Mouse (Mus musculus): Measurements from ENCODE around the gene Sdk2. TPM values are rescaled to one million over a fixed set of nuclear protein-coding genes. Genes with fewer than 3 reads are reported as not detected.

The Sdk2 gene
- polyA plus RNA-seq, 1 experiment from 2014 or later: 4.3 TPM

DNA sequence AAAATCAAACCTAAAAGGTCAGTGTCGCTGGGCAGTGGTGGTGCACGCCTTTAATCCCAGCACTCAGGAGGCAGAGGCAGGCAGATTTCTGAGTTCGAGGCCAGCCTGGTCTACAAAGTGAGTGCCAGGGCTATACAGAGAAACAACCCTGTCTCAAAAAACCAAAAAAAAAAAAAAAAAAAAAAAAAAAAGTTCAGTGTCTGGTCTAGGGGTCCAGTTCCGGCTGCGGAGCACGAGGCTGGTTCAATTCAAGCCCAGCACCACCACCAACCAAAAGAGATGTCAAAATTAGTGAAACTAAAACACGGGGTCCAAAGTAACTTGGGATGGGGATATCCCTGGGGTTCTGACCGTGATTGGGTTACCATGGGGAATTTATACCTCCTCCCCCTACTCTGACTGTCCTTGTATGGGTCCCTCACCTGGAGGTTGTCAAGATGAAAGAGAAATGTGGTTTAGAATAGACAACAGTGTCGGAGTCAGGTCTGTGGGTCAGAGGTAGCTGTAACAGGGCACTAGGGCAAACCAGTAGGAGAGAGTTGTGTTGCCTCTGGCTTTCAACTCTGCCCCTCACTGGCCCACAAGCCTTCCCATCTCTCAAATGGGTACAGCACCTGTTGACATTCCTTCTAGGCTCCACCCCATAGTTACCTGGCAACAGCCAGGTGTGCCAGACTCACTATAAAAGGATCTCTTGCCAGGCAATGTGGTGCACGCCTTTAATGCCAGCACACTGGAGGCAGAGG is 314.0 kb downstream of the Sdk2 start:
- no peaks in the 10 kb centered on the region for H3K9me3 ChIP-seq (ENCODE audit: control insufficient read depth, low read depth, low read length)
- no peak overlapping the region for H3K9ac ChIP-seq (replicated peaks; ENCODE audit: low read depth, low read length)
- no peak for ATAC-seq (ENCODE audit: insufficient number of reproducible peaks, insufficient read depth, low FRiP score, low read depth)
- 94% methylated on average over 10 of the region's 10 CpGs for WGBS
- H3K27me3 ChIP-seq (ENCODE audit: control insufficient read depth, insufficient read depth, low read length): no peaks in the 10 kb centered on the region
- H3K36me3 ChIP-seq (ENCODE audit: control insufficient read depth, insufficient read depth, low read length): peaks cover 6% of the 10 kb centered on the region; the same call in 1 of the 2 replicates
- no peak overlapping the region for H3K27ac ChIP-seq (ENCODE audit: low read length)
- H3K4me1 ChIP-seq (ENCODE audit: control insufficient read depth, insufficient read depth, low read length): peaks cover 23% of the 10 kb centered on the region
- peak overlapping the region; percentile 76 for H3K4me2 ChIP-seq (replicated peaks; ENCODE audit: low read depth, low read length)
- no peak overlapping the region for H3K4me3 ChIP-seq (ENCODE audit: low read depth, low read length)

DNA sequence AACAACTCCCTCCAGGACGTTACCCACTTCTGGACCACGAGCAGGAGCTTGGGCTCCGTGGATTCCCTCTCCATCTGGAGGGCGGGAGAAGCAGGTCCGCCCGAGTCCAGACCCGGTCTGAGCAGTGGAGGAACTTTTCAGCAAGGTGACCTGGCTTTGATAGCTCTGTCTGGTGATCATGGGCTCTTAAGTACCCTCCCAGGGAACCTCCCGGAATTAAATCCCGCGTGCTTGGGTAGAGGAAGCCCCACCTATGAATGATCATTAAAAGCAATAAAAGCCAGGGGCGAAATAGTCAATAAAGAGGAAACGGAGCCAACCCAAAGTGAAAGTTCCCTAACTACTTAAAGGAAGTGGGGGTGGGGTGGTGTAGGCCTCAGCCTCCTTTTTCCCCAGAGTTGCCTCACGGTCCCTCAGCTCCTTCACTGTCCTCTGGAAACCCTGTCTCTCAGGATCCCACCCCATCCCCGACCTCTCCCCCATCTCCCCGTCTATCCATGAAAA is 314.6 kb downstream of the Sdk2 start:
- Histone ChIP-seq H3K9ac (replicated peaks; ENCODE audit: low read depth, low read length) (peak overlapping the region; percentile 94), H3K27ac (ENCODE audit: low read length) (peak overlapping the region; percentile 90), H3K4me3 (ENCODE audit: low read depth, low read length) (peak overlapping the region; percentile 96), H3K9me3 (ENCODE audit: control insufficient read depth, low read depth, low read length) (no peaks in the 10 kb centered on the region), H3K27me3 (ENCODE audit: control insufficient read depth, insufficient read depth, low read length) (no peaks in the 10 kb centered on the region), H3K4me1 (ENCODE audit: control insufficient read depth, insufficient read depth, low read length) (peaks cover 29% of the 10 kb centered on the region), H3K4me2 (replicated peaks; ENCODE audit: low read depth, low read length) (peak overlapping the region; percentile 76), H3K36me3 (ENCODE audit: control insufficient read depth, insufficient read depth, low read length) (peaks cover 6% of the 10 kb centered on the region; the same call in 1 of the 2 replicates)
- 19% methylated on average over 15 of the region's 15 CpGs for WGBS
- no peak for ATAC-seq (ENCODE audit: insufficient number of reproducible peaks, insufficient read depth, low FRiP score, low read depth)

- ATAC-seq (ENCODE audit: insufficient number of reproducible peaks, insufficient read depth, low FRiP score, low read depth): peak; percentile 75
- Histone ChIP-seq H3K9ac (replicated peaks; ENCODE audit: low read depth, low read length) (peak within 1 kb of the TSS; percentile 94), H3K4me1 (ENCODE audit: control insufficient read depth, insufficient read depth, low read length) (peaks cover 34% of the 10 kb centered on the region)
Observed at GRCm38 (mm10) chr11:113751484-113752084, 315.3 kb downstream of the Sdk2 start, which contains the start of gene Cdc42ep4. TSS of gene Cdc42ep4 (minus strand) at chr11:113751881.

DNA sequence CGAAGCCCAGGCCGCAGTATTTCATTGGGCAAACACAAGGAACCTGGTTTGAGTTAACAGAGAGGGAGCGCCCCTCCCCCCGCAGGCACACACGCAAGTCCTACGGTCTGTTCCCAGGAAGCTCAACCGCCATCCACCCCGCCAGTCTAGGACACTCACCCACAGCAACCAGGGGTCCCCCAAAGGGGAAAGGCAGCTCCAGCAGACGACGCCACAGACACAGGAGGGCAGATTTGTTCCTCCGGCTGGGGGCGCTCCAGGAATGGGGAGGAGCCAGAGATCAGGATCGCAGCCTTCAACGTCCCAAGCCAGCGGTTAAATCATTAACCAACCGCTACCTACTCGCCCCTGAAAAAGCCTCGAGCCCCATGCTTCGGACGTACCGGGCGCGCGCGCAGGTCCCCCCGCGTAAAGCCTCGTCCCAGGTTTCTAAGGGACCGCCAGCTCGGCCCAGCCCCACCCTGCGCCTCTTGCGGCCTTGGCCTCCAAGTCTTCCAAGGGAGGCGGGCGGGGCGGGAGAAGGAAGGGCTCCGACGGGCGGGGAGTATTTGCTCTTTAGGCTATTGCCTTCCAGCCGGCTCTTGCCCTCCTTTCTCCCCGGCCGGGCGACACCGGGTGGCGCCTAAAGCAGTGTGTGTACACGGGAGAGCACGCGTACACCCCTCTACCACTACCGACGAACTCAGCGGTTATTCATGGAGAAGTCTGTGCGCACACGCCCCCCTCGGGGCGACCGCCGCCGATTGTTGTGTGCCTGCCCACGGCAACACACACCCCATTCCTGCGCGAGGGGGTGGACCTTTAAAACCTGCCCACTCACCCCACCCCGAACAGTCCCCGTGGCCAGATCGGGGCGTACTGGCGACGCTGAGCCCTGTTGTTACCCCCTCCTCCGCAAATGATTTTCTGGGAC is 316.0 kb downstream of the Sdk2 start:
- ATAC-seq (ENCODE audit: insufficient number of reproducible peaks, insufficient read depth, low FRiP score, low read depth): peak; percentile 34
- peaks cover 34% of the 10 kb centered on the region for H3K4me1 ChIP-seq (ENCODE audit: control insufficient read depth, insufficient read depth, low read length)
- no peaks in the 10 kb centered on the region for H3K27me3 ChIP-seq (ENCODE audit: control insufficient read depth, insufficient read depth, low read length)
- H3K36me3 ChIP-seq (ENCODE audit: control insufficient read depth, insufficient read depth, low read length): peaks cover 6% of the 10 kb centered on the region; the same call in 1 of the 2 replicates
- under 1% methylated on average over 67 of the region's 67 CpGs for WGBS
- H3K27ac ChIP-seq (ENCODE audit: low read length): peak overlapping the region; percentile 90
- H3K4me3 ChIP-seq (ENCODE audit: low read depth, low read length): peak overlapping the region; percentile 96
- H3K4me2 ChIP-seq (replicated peaks; ENCODE audit: low read depth, low read length): peak overlapping the region; percentile 76
- H3K9ac ChIP-seq (replicated peaks; ENCODE audit: low read depth, low read length): peak overlapping the region; percentile 94
- H3K9me3 ChIP-seq (ENCODE audit: control insufficient read depth, low read depth, low read length): no peaks in the 10 kb centered on the region

More at GRCm38 (mm10) chr11:113751484-113752084, 315.3 kb downstream of the Sdk2 start, which contains the start of gene Cdc42ep4:
- Histone ChIP-seq H3K9me3 (ENCODE audit: control insufficient read depth, low read depth, low read length) (no peaks in the 10 kb centered on the region), H3K27me3 (ENCODE audit: control insufficient read depth, insufficient read depth, low read length) (no peaks in the 10 kb centered on the region), H3K27ac (ENCODE audit: low read length) (peak within 1 kb of the TSS; percentile 90), H3K36me3 (ENCODE audit: control insufficient read depth, insufficient read depth, low read length) (peaks cover 6% of the 10 kb centered on the region; the same call in 1 of the 2 replicates), H3K4me2 (replicated peaks; ENCODE audit: low read depth, low read length) (peak within 1 kb of the TSS; percentile 76), H3K4me3 (ENCODE audit: low read depth, low read length) (peak within 1 kb of the TSS; percentile 96)
- under 1% methylated on average over 44 of the region's 44 CpGs for WGBS

GRCm38 (mm10) chr11:113749749-113750351 is 317.0 kb downstream of the Sdk2 start:
- no peaks in the 10 kb centered on the region for H3K9me3 ChIP-seq (ENCODE audit: control insufficient read depth, low read depth, low read length)
- ATAC-seq (ENCODE audit: insufficient number of reproducible peaks, insufficient read depth, low FRiP score, low read depth): peak; percentile 59; the same call in 1 of the 2 replicates
- peak overlapping the region; percentile 94 for H3K9ac ChIP-seq (replicated peaks; ENCODE audit: low read depth, low read length)
- under 1% methylated on average over 9 of the region's 9 CpGs for WGBS
- peaks cover 6% of the 10 kb centered on the region; the same call in 1 of the 2 replicates for H3K36me3 ChIP-seq (ENCODE audit: control insufficient read depth, insufficient read depth, low read length)
- H3K27ac ChIP-seq (ENCODE audit: low read length): peak overlapping the region; percentile 90
- peaks cover 34% of the 10 kb centered on the region for H3K4me1 ChIP-seq (ENCODE audit: control insufficient read depth, insufficient read depth, low read length)
- H3K4me2 ChIP-seq (replicated peaks; ENCODE audit: low read depth, low read length): peak overlapping the region; percentile 76
- H3K27me3 ChIP-seq (ENCODE audit: control insufficient read depth, insufficient read depth, low read length): no peaks in the 10 kb centered on the region
- H3K4me3 ChIP-seq (ENCODE audit: low read depth, low read length): peak overlapping the region; percentile 96

GRCm38 (mm10) chr11:113748797-113749521 is 317.9 kb downstream of the Sdk2 start:
- 11% methylated on average over 21 of the region's 21 CpGs for WGBS
- no peaks in the 10 kb centered on the region for H3K27me3 ChIP-seq (ENCODE audit: control insufficient read depth, insufficient read depth, low read length)
- H3K27ac ChIP-seq (ENCODE audit: low read length): peak overlapping the region; percentile 90
- H3K4me2 ChIP-seq (replicated peaks; ENCODE audit: low read depth, low read length): peak overlapping the region; percentile 76
- ATAC-seq (ENCODE audit: insufficient number of reproducible peaks, insufficient read depth, low FRiP score, low read depth): no peak
- H3K9ac ChIP-seq (replicated peaks; ENCODE audit: low read depth, low read length): peak overlapping the region; percentile 94
- no peaks in the 10 kb centered on the region for H3K9me3 ChIP-seq (ENCODE audit: control insufficient read depth, low read depth, low read length)
- peak overlapping the region; percentile 96 for H3K4me3 ChIP-seq (ENCODE audit: low read depth, low read length)
- peaks cover 30% of the 10 kb centered on the region for H3K4me1 ChIP-seq (ENCODE audit: control insufficient read depth, insufficient read depth, low read length)
- peaks cover 11% of the 10 kb centered on the region; the same call in 1 of the 2 replicates for H3K36me3 ChIP-seq (ENCODE audit: control insufficient read depth, insufficient read depth, low read length)

GRCm38 (mm10) chr11:113747725-113748380 is 319.0 kb downstream of the Sdk2 start:
- no peak for ATAC-seq (ENCODE audit: insufficient number of reproducible peaks, insufficient read depth, low FRiP score, low read depth)
- peak overlapping the region; percentile 76 for H3K4me2 ChIP-seq (replicated peaks; ENCODE audit: low read depth, low read length)
- H3K9me3 ChIP-seq (ENCODE audit: control insufficient read depth, low read depth, low read length): no peaks in the 10 kb centered on the region
- 80% methylated on average over 11 of the region's 11 CpGs for WGBS
- peaks cover 28% of the 10 kb centered on the region for H3K4me1 ChIP-seq (ENCODE audit: control insufficient read depth, insufficient read depth, low read length)
- H3K36me3 ChIP-seq (ENCODE audit: control insufficient read depth, insufficient read depth, low read length): peaks cover 15% of the 10 kb centered on the region; the same call in 1 of the 2 replicates
- H3K4me3 ChIP-seq (ENCODE audit: low read depth, low read length): 0 out of 2 replicates have a peak overlapping the region, but pooled peaks have one; percentile 96
- H3K27me3 ChIP-seq (ENCODE audit: control insufficient read depth, insufficient read depth, low read length): no peaks in the 10 kb centered on the region
- H3K9ac ChIP-seq (replicated peaks; ENCODE audit: low read depth, low read length): no peak overlapping the region
- H3K27ac ChIP-seq (ENCODE audit: low read length): peak overlapping the region; percentile 58; the same call in 1 of the 2 replicates
